Mouse (Mus musculus): Measurements from ENCODE around the gene Pced1b. TPM values are rescaled to one million over a fixed set of nuclear protein-coding genes. Genes with fewer than 3 reads are reported as not detected.

Gene Pced1b
- polyA plus RNA-seq, 1 experiment from 2014 or later, result 3.6 TPM

- no peak for DNase-seq (ENCODE audit: low spot score)
- Histone ChIP-seq H3K9me3 (ENCODE audit: control insufficient read depth, low read length) (no peaks in the 10 kb centered on the region), H3K9ac (ENCODE audit: low read depth, low read length) (no peak overlapping the region), H3K27me3 (replicated peaks; ENCODE audit: control insufficient read depth, insufficient read depth, low read length) (no peaks in the 10 kb centered on the region), H3K4me2 (ENCODE audit: low read depth, low read length) (no peak overlapping the region), H3K27ac (replicated peaks; ENCODE audit: low read depth, low read length) (no peak overlapping the region), H3K4me1 (ENCODE audit: control insufficient read depth, insufficient read depth, low read length) (no peaks in the 10 kb centered on the region), H3K36me3 (ENCODE audit: control insufficient read depth, insufficient read depth, low read length) (no peaks in the 10 kb centered on the region), H3K4me3 (ENCODE audit: low read depth, low read length) (no peak overlapping the region)
- no peak for ATAC-seq (ENCODE audit: low read depth)
- 74% methylated on average over 6 of the region's 6 CpGs for WGBS
Observed at GRCm38 (mm10) chr15:97345917-97346316, 99.0 kb downstream of the Pced1b start.

- no peaks in the 10 kb centered on the region for H3K27me3 ChIP-seq (replicated peaks; ENCODE audit: control insufficient read depth, insufficient read depth, low read length)
- no peaks in the 10 kb centered on the region for H3K36me3 ChIP-seq (ENCODE audit: control insufficient read depth, insufficient read depth, low read length)
Observed at GRCm38 (mm10) chr15:97346413-97346812, 99.5 kb downstream of the Pced1b start.

GRCm38 (mm10) chr15:97346897-97347296 is 100.0 kb downstream of the Pced1b start:
- H3K4me2 ChIP-seq (ENCODE audit: low read depth, low read length), result no peak overlapping the region
- 84% methylated on average over 4 of the region's 4 CpGs for WGBS

More at GRCm38 (mm10) chr15:97346413-97346812, 99.5 kb downstream of the Pced1b start:
- ATAC-seq (ENCODE audit: low read depth), result no peak
- no peaks in the 10 kb centered on the region for H3K4me1 ChIP-seq (ENCODE audit: control insufficient read depth, insufficient read depth, low read length)
- WGBS, result 88% methylated on average over 5 of the region's 5 CpGs
- no peaks in the 10 kb centered on the region for H3K9me3 ChIP-seq (ENCODE audit: control insufficient read depth, low read length)
- DNase-seq (ENCODE audit: low spot score), result no peak
- no peak overlapping the region for H3K4me2 ChIP-seq (ENCODE audit: low read depth, low read length)
- no peak overlapping the region for H3K4me3 ChIP-seq (ENCODE audit: low read depth, low read length)
- no peak overlapping the region for H3K9ac ChIP-seq (ENCODE audit: low read depth, low read length)
- H3K27ac ChIP-seq (replicated peaks; ENCODE audit: low read depth, low read length), result no peak overlapping the region

GRCm38 (mm10) chr15:97348566-97349315 is 101.8 kb downstream of the Pced1b start:
- Histone ChIP-seq H3K27me3 (replicated peaks; ENCODE audit: control insufficient read depth, insufficient read depth, low read length) (no peaks in the 10 kb centered on the region), H3K4me1 (ENCODE audit: control insufficient read depth, insufficient read depth, low read length) (no peaks in the 10 kb centered on the region), H3K9ac (ENCODE audit: low read depth, low read length) (no peak overlapping the region), H3K4me2 (ENCODE audit: low read depth, low read length) (no peak overlapping the region), H3K36me3 (ENCODE audit: control insufficient read depth, insufficient read depth, low read length) (no peaks in the 10 kb centered on the region), H3K4me3 (ENCODE audit: low read depth, low read length) (no peak overlapping the region), H3K9me3 (ENCODE audit: control insufficient read depth, low read length) (no peaks in the 10 kb centered on the region), H3K27ac (replicated peaks; ENCODE audit: low read depth, low read length) (no peak overlapping the region)
- WGBS, result 76% methylated on average over 24 of the region's 24 CpGs
- ATAC-seq (ENCODE audit: low read depth), result no peak
- no peak for DNase-seq (ENCODE audit: low spot score)

More at GRCm38 (mm10) chr15:97346897-97347296, 100.0 kb downstream of the Pced1b start:
- Histone ChIP-seq H3K9ac (ENCODE audit: low read depth, low read length) (no peak overlapping the region), H3K9me3 (ENCODE audit: control insufficient read depth, low read length) (no peaks in the 10 kb centered on the region), H3K27me3 (replicated peaks; ENCODE audit: control insufficient read depth, insufficient read depth, low read length) (no peaks in the 10 kb centered on the region), H3K4me1 (ENCODE audit: control insufficient read depth, insufficient read depth, low read length) (no peaks in the 10 kb centered on the region), H3K4me3 (ENCODE audit: low read depth, low read length) (no peak overlapping the region), H3K27ac (replicated peaks; ENCODE audit: low read depth, low read length) (no peak overlapping the region), H3K36me3 (ENCODE audit: control insufficient read depth, insufficient read depth, low read length) (no peaks in the 10 kb centered on the region)
- ATAC-seq (ENCODE audit: low read depth) (no peak), DNase-seq (ENCODE audit: low spot score) (no peak)

GRCm38 (mm10) chr15:97350528-97350927 is 103.6 kb downstream of the Pced1b start:
- ATAC-seq (ENCODE audit: low read depth), result no peak
- 0 out of 2 replicates have a peak overlapping the region, but pooled peaks have one; percentile 8 for H3K27ac ChIP-seq (replicated peaks; ENCODE audit: low read depth, low read length)
- H3K27me3 ChIP-seq (replicated peaks; ENCODE audit: control insufficient read depth, insufficient read depth, low read length), result no peaks in the 10 kb centered on the region
- WGBS, result 70% methylated on average over 4 of the region's 4 CpGs
- H3K4me1 ChIP-seq (ENCODE audit: control insufficient read depth, insufficient read depth, low read length), result no peaks in the 10 kb centered on the region
- DNase-seq (ENCODE audit: low spot score), result no peak
- H3K36me3 ChIP-seq (ENCODE audit: control insufficient read depth, insufficient read depth, low read length), result no peaks in the 10 kb centered on the region
- H3K4me2 ChIP-seq (ENCODE audit: low read depth, low read length), result no peak overlapping the region
- no peak overlapping the region for H3K4me3 ChIP-seq (ENCODE audit: low read depth, low read length)
- no peak overlapping the region for H3K9ac ChIP-seq (ENCODE audit: low read depth, low read length)
- H3K9me3 ChIP-seq (ENCODE audit: control insufficient read depth, low read length), result no peaks in the 10 kb centered on the region

- Histone ChIP-seq H3K4me2 (ENCODE audit: low read depth, low read length) (no peak overlapping the region), H3K36me3 (ENCODE audit: control insufficient read depth, insufficient read depth, low read length) (no peaks in the 10 kb centered on the region), H3K9me3 (ENCODE audit: control insufficient read depth, low read length) (no peaks in the 10 kb centered on the region), H3K4me1 (ENCODE audit: control insufficient read depth, insufficient read depth, low read length) (no peaks in the 10 kb centered on the region), H3K9ac (ENCODE audit: low read depth, low read length) (no peak overlapping the region), H3K27me3 (replicated peaks; ENCODE audit: control insufficient read depth, insufficient read depth, low read length) (no peaks in the 10 kb centered on the region), H3K27ac (replicated peaks; ENCODE audit: low read depth, low read length) (peak overlapping the region; percentile 8; the same call in 1 of the 2 replicates), H3K4me3 (ENCODE audit: low read depth, low read length) (no peak overlapping the region)
- 54% methylated on average over 8 of the region's 8 CpGs for WGBS
- ATAC-seq (ENCODE audit: low read depth) (no peak), DNase-seq (ENCODE audit: low spot score) (peak; percentile 63)
Observed at GRCm38 (mm10) chr15:97351016-97351415, 104.1 kb downstream of the Pced1b start.

GRCm38 (mm10) chr15:97351681-97352080 is 104.8 kb downstream of the Pced1b start:
- Histone ChIP-seq H3K27ac (replicated peaks; ENCODE audit: low read depth, low read length) (no peak overlapping the region), H3K4me2 (ENCODE audit: low read depth, low read length) (no peak overlapping the region), H3K27me3 (replicated peaks; ENCODE audit: control insufficient read depth, insufficient read depth, low read length) (no peaks in the 10 kb centered on the region), H3K9ac (ENCODE audit: low read depth, low read length) (no peak overlapping the region), H3K36me3 (ENCODE audit: control insufficient read depth, insufficient read depth, low read length) (no peaks in the 10 kb centered on the region), H3K4me3 (ENCODE audit: low read depth, low read length) (no peak overlapping the region), H3K9me3 (ENCODE audit: control insufficient read depth, low read length) (no peaks in the 10 kb centered on the region), H3K4me1 (ENCODE audit: control insufficient read depth, insufficient read depth, low read length) (no peaks in the 10 kb centered on the region)
- 91% methylated on average over 5 of the region's 5 CpGs for WGBS
- DNase-seq (ENCODE audit: low spot score) (no peak), ATAC-seq (ENCODE audit: low read depth) (no peak)

GRCm38 (mm10) chr15:97355676-97356303 is 108.9 kb downstream of the Pced1b start:
- H3K9ac ChIP-seq (ENCODE audit: low read depth, low read length), result no peak overlapping the region
- no peaks in the 10 kb centered on the region for H3K4me1 ChIP-seq (ENCODE audit: control insufficient read depth, insufficient read depth, low read length)
- ATAC-seq (ENCODE audit: low read depth) (no peak), DNase-seq (ENCODE audit: low spot score) (no peak)
- H3K27me3 ChIP-seq (replicated peaks; ENCODE audit: control insufficient read depth, insufficient read depth, low read length), result no peaks in the 10 kb centered on the region
- H3K4me3 ChIP-seq (ENCODE audit: low read depth, low read length), result no peak overlapping the region
- H3K4me2 ChIP-seq (ENCODE audit: low read depth, low read length), result no peak overlapping the region
- H3K36me3 ChIP-seq (ENCODE audit: control insufficient read depth, insufficient read depth, low read length), result no peaks in the 10 kb centered on the region
- no peaks in the 10 kb centered on the region for H3K9me3 ChIP-seq (ENCODE audit: control insufficient read depth, low read length)
- H3K27ac ChIP-seq (replicated peaks; ENCODE audit: low read depth, low read length), result no peak overlapping the region
- 81% methylated on average over 9 of the region's 9 CpGs for WGBS

All from embryonic facial prominence, embryonic 14.5 days (tissue).